Mouse (Mus musculus): ENCODE measurements around the gene P3h1. TPM values are rescaled to one million over a fixed set of nuclear protein-coding genes. Genes with fewer than 3 reads are reported as not detected.
"Not testable (repeated sequence)": the region's sequence is repeated elsewhere in the genome, so short reads cannot be mapped to it uniquely, and the experiment has no call there.

Gene P3h1
- total RNA-seq, 2 experiments from 2014 or later: 18.1 to 19.5 TPM

DNA sequence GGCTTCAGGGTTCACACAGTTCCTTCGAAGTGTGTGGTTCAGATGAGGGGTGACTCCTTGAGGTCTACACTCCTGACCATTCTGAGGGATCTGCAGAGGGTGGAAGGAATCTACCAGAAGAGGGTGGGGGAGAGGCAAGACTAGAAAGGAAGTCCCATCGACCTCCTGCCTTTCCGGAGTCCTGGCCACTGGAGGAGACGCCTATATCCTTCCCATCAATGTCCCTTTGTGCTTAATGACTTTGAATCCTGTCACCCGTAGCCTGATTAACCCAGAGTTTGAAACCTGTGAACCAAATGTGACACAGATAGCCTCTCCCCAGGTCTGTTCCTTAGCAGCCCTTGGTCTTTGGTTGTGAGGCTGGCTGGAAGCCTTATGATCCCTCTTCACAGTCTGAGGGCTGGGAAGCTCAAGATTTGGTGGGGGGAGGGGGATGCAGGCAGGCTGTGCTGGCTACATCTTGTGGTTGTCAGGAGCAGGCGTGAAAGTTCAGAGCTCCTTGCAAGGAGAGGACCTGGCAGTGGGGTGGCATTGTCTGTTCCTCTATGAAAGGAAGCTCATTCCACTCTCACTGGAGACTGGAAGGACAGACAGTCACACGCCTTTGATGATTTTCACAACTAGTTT lies 28.5 kb downstream of the P3h1 start:
- DNase-seq: no peak
- intact Hi-C loops (cut with DNase I): no loop called here

GRCm38 (mm10) chr4:119262483-119262882 lies 29.8 kb downstream of the P3h1 start:
- intact Hi-C loops (cut with DNase I): no loop called here
- DNase-seq: no peak

DNA sequence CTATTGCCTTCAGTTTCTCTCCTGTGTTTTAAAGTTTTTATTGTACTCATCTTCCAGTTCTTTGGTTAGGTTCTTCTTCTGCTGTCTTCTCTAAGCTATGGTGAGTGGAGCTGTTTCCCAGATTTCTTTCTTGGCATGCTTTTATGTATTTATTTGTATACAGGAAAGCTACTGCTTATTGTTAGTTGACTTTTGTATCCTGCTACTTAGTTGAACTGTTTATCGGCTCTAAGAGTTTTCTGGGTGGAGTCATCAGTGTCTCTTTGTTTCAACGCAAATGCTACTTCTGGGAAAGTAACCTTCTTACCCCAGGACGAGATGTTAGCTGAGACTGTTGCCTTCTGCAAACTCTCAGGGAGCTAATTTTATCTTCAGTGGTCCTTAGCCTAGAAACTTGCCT lies 30.7 kb downstream of the P3h1 start:
- no peak for DNase-seq
- intact Hi-C loops (cut with DNase I): no loop called here

- intact Hi-C loops (cut with DNase I): no loop called here
Observed at GRCm38 (mm10) chr4:119266606-119267005, 33.9 kb downstream of the P3h1 start.

GRCm38 (mm10) chr4:119274627-119275026 lies 41.9 kb downstream of the P3h1 start:
- intact Hi-C loops (cut with DNase I): no loop called here
- DNase-seq: peak; percentile 48 to 66

More at GRCm38 (mm10) chr4:119266606-119267005, 33.9 kb downstream of the P3h1 start:
- DNase-seq: no peak

DNA sequence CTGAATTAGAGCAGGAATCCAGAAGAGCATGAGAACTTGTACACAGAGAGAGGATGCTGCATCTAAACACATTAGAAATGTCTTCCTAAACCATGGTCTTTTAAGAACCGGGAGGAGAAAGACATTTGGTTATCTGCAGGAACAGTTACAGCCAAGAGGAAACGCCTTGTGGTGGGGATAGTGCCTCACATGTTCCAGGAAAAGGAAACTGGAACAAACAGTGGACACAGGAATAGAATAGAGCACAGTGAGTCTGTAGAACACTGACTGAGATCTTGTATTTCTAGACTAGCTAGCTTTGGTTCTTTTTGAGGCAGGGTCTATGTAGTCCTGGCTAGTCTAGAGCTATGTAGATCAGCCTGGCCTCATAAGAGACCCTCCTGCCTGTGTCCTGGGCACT lies 42.5 kb downstream of the P3h1 start:
- intact Hi-C loops (cut with DNase I): no loop called here
- no peak for DNase-seq

DNA sequence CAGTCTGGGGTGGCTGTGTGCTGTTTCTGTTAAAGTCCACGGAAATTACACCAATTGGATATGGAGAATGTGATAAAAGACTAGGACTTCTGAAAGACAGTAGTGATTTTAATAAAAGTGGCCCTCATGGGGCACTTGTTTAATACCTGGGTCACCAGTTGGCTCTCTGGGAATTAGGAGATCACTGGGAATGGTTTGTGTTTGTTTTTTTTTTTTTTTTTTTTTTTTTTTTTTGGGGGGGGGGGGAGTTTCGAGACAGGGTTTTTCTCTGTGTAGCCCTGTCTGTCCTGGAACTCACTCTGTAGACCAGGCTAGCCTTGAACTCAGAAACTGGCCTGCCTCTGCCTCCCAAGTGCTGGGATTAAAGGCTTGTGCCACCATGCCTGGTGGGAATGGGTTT lies 43.0 kb downstream of the P3h1 start:
- intact Hi-C loops (cut with DNase I): loop anchor here (2.0 kb wide), 1 partner anchor 17 kb away; no protein-coding TSS in a partner anchor
- DNase-seq: no peak

DNA sequence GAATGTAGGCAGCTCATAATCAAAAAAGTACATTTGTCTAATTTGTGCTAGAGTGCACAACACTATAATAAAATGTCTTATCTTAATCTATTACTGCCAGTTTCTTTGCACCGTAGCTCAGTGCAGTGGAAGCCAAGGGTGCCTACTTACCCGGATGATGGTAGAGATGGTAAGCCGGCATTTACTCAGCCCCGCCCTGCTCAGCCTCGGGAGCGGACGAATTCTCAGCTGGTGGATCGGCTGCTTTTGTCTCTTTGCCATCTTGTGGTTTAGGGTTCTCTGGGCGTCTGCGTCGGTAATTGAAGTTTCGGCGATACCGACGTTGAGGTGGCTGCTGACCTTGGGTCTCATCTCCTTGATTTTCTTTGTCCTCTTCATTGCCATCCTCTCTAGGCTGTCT lies 46.1 kb downstream of the P3h1 start:
- intact Hi-C loops (cut with DNase I); DNase-seq: not testable (repeated sequence)

DNA sequence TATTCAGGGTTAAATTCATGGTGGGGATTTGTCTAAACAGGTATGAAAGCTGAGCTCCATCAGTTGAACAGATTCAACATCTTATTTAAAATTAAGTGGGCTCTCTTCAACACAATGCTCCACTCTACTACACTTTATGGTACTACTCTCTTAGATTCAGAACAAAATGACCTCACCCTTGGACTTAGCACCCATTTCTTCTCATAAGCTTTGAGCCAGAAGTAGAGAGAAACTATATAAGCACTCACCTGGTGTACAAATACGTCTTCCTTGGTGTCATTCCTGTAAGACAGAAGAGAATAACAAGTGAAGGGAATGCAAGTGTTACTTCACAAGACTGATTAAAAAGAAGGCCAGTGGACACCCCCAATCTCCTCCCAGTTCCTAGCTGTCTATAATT lies 52.1 kb downstream of the P3h1 start:
- intact Hi-C loops (cut with DNase I): no loop called here
- no peak for DNase-seq

DNA sequence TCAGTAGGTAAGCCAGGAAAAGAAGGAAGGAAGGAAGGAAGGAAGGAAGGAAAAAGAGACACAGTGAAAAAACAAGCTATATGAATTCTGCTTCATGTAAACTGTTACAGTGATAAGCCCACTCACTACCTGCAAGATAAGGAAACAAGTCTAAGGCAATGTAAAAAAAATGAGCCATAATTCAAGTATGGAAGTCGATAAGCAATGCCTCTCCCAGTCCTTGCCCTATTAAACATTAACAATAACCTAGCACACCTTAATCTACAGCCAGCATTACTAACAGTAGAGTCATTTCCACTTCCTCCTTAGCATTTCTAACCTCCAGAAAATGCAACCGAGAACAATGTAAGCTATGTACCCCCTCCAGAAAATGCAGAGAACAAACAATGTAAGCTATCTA lies 52.6 kb downstream of the P3h1 start:
- no peak for DNase-seq
- intact Hi-C loops (cut with DNase I): no loop called here

- intact Hi-C loops (cut with DNase I): loop anchor here (2.0 to 10.0 kb wide), 2 partner anchors 15 to 243 kb away; partner anchors contain the start of genes Foxj3 and Frg2f1
Observed at GRCm38 (mm10) chr4:119291921-119292320, 59.2 kb downstream of the P3h1 start.

GRCm38 (mm10) chr4:119292771-119293573 lies 60.3 kb downstream of the P3h1 start:
- peak; percentile 41 to 65 for DNase-seq
- intact Hi-C loops (cut with DNase I): loop anchor here (2.0 to 10.0 kb wide), 2 partner anchors 16 to 242 kb away; partner anchors contain the start of genes Foxj3 and Frg2f1

More at GRCm38 (mm10) chr4:119291921-119292320, 59.2 kb downstream of the P3h1 start:
- DNase-seq: no peak

- intact Hi-C loops (cut with DNase I): loop anchor here (2.0 to 10.0 kb wide), 4 partner anchors 17 to 241 kb away; partner anchors contain the start of genes Foxj3 and Frg2f1
- peak; percentile 34 to 42 for DNase-seq
Observed at GRCm38 (mm10) chr4:119293574-119294258, 61.0 kb downstream of the P3h1 start.

DNA sequence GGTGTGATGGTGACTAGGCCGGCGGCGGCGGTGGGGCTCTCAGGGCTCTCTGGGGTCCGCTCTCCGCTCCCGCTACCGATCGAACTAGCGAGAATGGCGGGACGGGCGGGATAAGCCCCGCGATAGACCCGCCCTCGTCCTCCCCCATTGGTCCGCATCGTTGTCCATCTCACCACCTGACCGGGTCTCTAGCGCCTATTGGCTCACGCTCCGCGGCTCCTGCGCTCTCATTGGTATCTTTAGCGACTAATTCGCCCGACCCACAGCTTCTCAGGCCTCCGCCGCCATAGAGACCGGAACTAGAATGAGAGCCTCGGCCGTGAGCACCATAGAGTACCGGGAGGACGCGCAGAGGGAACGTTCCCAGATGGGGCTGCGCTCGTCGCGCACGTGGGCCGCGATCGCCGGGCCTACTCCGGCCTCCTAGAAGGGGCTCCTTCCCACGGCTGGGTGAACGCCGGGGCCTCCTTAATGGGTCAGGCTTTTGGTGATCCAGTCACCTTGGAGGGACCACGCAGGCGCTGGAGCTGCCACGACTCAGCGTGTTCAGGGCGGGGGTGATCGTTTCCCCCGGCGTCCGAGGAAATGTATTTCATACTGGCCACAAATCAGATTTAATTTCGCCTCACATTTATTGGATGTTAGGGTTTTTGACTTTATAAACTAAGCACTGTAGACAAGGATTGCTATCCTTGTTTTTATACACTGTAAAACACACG lies 61.9 kb downstream of the P3h1 start, which contains the start of gene Ybx1:
Gene Ybx1, minus strand, starts transcription at position 190 of the 719 bp plus-strand sequence.
- DNase-seq: peak; percentile 100
- intact Hi-C loops (cut with DNase I): loop anchor here (2.0 to 10.0 kb wide), 3 partner anchors 24 to 240 kb away; partner anchors contain the start of genes Foxj3 and Frg2f1

DNA sequence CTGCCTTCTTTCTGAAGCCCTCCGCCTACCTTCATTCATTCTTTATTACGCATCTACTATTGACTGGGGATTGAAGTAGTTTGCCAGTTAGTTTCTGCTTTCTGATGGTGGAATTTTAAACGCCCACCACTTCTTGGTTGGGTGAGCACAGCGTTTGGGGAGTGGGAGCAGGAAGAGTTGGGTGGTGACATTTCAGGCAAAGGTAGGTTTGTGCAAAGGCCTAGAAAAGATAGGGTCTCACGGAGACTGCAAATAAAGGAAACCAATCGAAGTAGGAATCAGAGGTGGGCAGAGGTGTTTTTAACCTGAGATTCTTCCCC lies 62.4 kb downstream of the P3h1 start:
- intact Hi-C loops (cut with DNase I): loop anchor here (2.0 to 10.0 kb wide), 3 partner anchors 24 to 240 kb away; partner anchors contain the start of genes Foxj3 and Frg2f1

DNA sequence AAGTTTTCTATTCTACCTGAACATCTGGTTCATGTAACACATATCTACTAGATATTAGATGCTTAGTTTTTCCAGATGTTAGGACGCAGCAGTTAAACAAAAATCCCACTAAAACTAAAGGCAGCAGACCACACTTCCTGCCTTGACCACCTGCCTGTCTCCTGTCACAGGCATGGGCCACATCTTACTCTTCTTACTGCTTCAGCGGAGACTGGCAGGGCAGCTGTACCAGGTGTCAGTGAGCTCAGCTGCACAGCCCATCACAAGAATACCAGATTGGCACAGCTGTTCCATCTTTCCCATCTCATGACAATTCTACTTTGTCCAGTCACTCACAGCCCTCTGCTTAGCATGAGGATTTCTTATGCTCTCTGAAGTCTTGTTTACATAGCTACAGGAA lies 64.6 kb downstream of the P3h1 start:
- intact Hi-C loops (cut with DNase I): loop anchor here (10.0 kb wide), 1 partner anchor 237 kb away; the partner anchor contains the start of genes Foxj3 and Frg2f1
- DNase-seq: no peak

More for the DNA sequence above, 62.4 kb downstream of the P3h1 start:
- DNase-seq: no peak

Measured in heart, postnatal 14 days (tissue).